Mouse (Mus musculus): ENCODE measurements around the gene Atpaf1.

Gene Atpaf1

GRCm38 (mm10) chr4:115812326-115812725, 27.7 kb downstream of the Atpaf1 start:
- DNase-seq (ENCODE audit: low spot score): no peak

DNA sequence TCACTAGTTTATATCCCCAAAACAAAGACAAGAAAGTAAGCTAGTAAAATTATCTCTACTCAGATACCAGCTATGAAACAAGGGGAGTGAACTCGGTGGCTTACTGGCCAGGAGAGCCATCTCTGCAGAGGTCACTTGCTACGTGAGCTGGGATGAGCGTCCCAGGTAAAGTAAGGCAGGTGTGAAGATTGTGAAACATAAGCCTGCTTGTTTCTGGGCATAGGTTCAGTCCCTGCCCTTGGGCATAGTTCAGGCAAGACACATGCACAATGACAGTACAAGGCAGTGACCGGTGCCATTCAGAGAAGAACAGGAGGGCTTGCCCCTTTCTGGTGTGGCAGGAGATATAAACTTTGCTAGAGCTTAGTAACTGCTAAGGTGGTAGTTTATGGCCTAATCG, 31.0 kb downstream of the Atpaf1 start:
- no peak for DNase-seq (ENCODE audit: low spot score)

DNA sequence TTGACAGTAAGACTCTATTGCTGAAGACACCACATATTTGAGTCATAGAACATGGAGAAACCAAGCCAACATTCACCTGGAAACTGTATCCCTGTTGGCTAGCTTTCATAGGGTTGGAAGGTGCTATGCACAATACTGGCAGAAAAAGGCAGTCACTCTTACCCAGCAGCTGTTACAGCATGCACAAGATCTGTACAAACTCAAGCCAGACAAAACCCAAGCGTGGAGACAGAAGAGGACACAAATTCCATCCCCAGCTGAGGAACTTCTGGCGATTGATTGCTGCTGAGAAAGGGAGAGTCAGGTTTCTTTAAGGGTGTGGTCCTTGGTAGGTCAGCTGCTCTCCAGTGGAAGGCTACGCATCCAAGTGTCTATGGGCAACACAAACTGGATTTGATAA, 35.6 kb downstream of the Atpaf1 start:
- DNase-seq (ENCODE audit: low spot score): no peak

GRCm38 (mm10) chr4:115820944-115821343, 36.3 kb downstream of the Atpaf1 start:
- DNase-seq (ENCODE audit: low spot score): no peak

GRCm38 (mm10) chr4:115821431-115821830, 36.8 kb downstream of the Atpaf1 start:
- DNase-seq (ENCODE audit: low spot score): peak; percentile 31

- no peak for DNase-seq (ENCODE audit: low spot score)
Measured at GRCm38 (mm10) chr4:115821928-115822327, 37.3 kb downstream of the Atpaf1 start.

- DNase-seq (ENCODE audit: low spot score): no peak
Measured at GRCm38 (mm10) chr4:115824178-115824577, 39.6 kb downstream of the Atpaf1 start.

GRCm38 (mm10) chr4:115825271-115825670, 40.7 kb downstream of the Atpaf1 start:
- DNase-seq (ENCODE audit: low spot score): no peak

- no peak for DNase-seq (ENCODE audit: low spot score)
Measured at GRCm38 (mm10) chr4:115827066-115827465, 42.5 kb downstream of the Atpaf1 start.

GRCm38 (mm10) chr4:115827535-115827887, 42.9 kb downstream of the Atpaf1 start:
- no peak for DNase-seq (ENCODE audit: low spot score)

GRCm38 (mm10) chr4:115827888-115828571, 43.4 kb downstream of the Atpaf1 start, which contains the start of gene Mob3c:
TSS of gene Mob3c (plus strand) at chr4:115828092.
- DNase-seq (ENCODE audit: low spot score): peak; percentile 79

DNA sequence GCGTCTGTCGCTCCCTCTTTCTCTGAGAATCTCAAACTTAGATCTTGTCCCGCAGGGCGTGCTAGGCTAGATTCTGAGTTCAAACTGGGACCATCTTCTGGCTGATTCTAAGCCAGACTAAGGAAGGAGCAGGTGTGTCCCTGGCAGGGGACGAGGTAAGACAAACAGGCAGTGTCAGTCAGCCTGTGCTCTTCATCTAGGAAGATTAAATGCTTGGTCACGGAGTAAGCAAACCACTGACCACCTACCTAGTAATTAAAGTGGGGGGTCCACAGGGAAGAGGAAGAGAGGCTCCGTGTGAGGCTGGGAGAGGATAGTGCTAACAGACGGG, 43.9 kb downstream of the Atpaf1 start:
- no peak for DNase-seq (ENCODE audit: low spot score)

GRCm38 (mm10) chr4:115830491-115830890, 45.9 kb downstream of the Atpaf1 start:
- DNase-seq (ENCODE audit: low spot score): no peak

DNA sequence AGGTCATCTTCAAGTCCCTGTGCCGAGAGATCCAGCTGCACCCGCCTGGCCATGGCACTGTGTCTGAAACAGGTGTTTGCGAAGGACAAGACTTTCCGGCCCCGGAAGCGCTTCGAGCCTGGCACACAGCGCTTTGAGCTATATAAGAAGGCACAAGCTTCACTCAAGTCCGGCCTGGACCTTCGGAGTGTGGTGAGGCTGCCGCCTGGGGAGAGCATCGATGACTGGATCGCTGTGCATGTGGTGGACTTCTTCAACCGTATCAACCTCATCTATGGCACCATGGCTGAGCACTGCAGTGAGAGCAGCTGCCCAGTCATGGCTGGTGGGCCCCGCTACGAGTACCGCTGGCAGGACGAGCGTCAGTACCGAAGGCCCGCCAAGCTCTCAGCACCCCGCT, 46.6 kb downstream of the Atpaf1 start:
- DNase-seq (ENCODE audit: low spot score): no peak

- no peak for DNase-seq (ENCODE audit: low spot score)
Measured at GRCm38 (mm10) chr4:115832040-115832439, 47.4 kb downstream of the Atpaf1 start.

GRCm38 (mm10) chr4:115835576-115835975, 51.0 kb downstream of the Atpaf1 start:
- DNase-seq (ENCODE audit: low spot score): peak; percentile 53

- DNase-seq (ENCODE audit: low spot score): no peak
Measured at GRCm38 (mm10) chr4:115838196-115838595, 53.6 kb downstream of the Atpaf1 start.

GRCm38 (mm10) chr4:115838696-115839641, 54.4 kb downstream of the Atpaf1 start, which contains the start of gene Mknk1:
TSS of gene Mknk1 (plus strand) at chr4:115839198.
- DNase-seq (ENCODE audit: low spot score): peak; percentile 95

GRCm38 (mm10) chr4:115839956-115840355, 55.3 kb downstream of the Atpaf1 start:
- DNase-seq (ENCODE audit: low spot score): peak; percentile 26

DNA sequence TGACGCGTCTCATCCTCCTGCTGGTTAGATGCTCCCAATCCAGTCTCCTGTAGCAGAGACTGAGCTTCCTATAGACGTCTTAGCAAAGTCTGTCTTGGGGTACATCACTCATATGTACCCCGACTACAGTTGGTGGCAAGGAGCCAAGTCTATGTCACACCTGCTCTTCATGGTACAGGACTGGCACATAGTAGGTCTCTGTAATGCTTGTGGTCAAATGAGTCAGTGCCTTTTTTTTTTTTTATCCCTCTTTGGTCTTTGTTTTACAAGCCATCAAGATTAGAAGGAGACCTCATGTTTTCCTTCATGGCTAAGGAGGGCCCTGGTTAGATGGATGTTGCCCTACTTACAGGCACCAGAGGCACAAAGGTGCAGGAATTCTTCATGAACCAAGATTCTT, 56.2 kb downstream of the Atpaf1 start:
- DNase-seq (ENCODE audit: low spot score): no peak

- peak; percentile 73 for DNase-seq (ENCODE audit: low spot score)
Measured at GRCm38 (mm10) chr4:115846656-115847055, 62.0 kb downstream of the Atpaf1 start.

GRCm38 (mm10) chr4:115847377-115847776, 62.8 kb downstream of the Atpaf1 start:
- peak; percentile 35 for DNase-seq (ENCODE audit: low spot score)

GRCm38 (mm10) chr4:115848083-115848482, 63.5 kb downstream of the Atpaf1 start:
- no peak for DNase-seq (ENCODE audit: low spot score)

All from adipocyte (in vitro differentiated cells).